Mouse (Mus musculus): Measurements from ENCODE around the gene Coro1c. TPM values are rescaled to one million over a fixed set of nuclear protein-coding genes. Genes with fewer than 3 reads are reported as not detected.

Gene Coro1c
- polyA plus RNA-seq, 1 experiment from 2014 or later, result 72.7 TPM

- peak overlapping the region; percentile 71 for H3K27ac ChIP-seq
- no peak overlapping the region for H3K4me2 ChIP-seq
- H3K4me1 ChIP-seq (replicated peaks), result peaks cover 60% of the 10 kb centered on the region
- ATAC-seq (replicated peaks; ENCODE audit: insufficient number of reproducible peaks, insufficient read depth, low FRiP score, low read depth), result no peak
- 48% methylated on average over 15 of the region's 15 CpGs for WGBS
- H3K9ac ChIP-seq, result peak overlapping the region; percentile 24; the same call in 1 of the 2 replicates
- no peaks in the 10 kb centered on the region for H3K9me3 ChIP-seq (replicated peaks)
- H3K36me3 ChIP-seq, result peaks cover 24% of the 10 kb centered on the region
- H3K27me3 ChIP-seq, result no peaks in the 10 kb centered on the region
- no peak overlapping the region for H3K4me3 ChIP-seq
These were observed 25.8 kb downstream of the Coro1c start for GRCm38 (mm10) chr5:113882566-113883383.

- Histone ChIP-seq H3K9ac (no peak overlapping the region), H3K4me2 (no peak overlapping the region), H3K9me3 (replicated peaks) (no peaks in the 10 kb centered on the region), H3K36me3 (peaks cover 28% of the 10 kb centered on the region), H3K27me3 (no peaks in the 10 kb centered on the region), H3K4me1 (replicated peaks) (peaks cover 59% of the 10 kb centered on the region), H3K27ac (no peak overlapping the region), H3K4me3 (no peak overlapping the region)
- 89% methylated on average over 14 of the region's 14 CpGs for WGBS
- ATAC-seq (replicated peaks; ENCODE audit: insufficient number of reproducible peaks, insufficient read depth, low FRiP score, low read depth), result no peak
These were observed 27.4 kb downstream of the Coro1c start for GRCm38 (mm10) chr5:113881136-113881535.

DNA sequence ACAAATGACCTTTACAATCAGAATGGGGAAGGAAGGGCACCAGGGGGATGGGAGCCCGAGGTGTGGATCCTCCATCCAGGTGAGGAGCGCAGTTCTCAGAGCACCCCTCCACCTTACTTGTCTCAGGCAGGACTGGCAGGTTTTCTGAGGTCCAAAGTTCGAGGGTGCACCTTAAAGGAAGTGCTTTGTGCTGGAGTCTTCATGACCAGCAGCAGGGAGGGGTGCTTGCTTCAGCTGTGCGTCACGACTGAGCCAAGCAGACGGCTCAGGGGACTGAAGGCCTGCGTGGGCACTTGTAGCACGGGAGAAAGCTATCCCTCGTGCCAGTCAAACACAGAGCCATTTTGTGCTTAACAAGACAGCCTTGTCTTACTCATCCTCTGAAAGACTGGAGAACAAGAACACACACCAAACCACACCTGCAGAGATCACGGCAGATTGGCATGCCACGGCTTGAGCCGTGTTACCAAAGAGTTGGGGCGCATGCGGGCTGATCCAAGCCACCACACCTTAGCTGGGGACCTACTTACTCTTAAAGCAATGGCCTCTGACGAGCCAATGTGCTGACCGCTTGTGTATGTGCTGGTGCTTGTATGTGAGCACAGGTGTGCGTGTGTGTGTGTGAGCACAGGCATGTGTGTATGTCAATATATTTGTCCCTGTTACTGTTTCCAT is 29.5 kb downstream of the Coro1c start:
- peaks cover 57% of the 10 kb centered on the region for H3K4me1 ChIP-seq (replicated peaks)

DNA sequence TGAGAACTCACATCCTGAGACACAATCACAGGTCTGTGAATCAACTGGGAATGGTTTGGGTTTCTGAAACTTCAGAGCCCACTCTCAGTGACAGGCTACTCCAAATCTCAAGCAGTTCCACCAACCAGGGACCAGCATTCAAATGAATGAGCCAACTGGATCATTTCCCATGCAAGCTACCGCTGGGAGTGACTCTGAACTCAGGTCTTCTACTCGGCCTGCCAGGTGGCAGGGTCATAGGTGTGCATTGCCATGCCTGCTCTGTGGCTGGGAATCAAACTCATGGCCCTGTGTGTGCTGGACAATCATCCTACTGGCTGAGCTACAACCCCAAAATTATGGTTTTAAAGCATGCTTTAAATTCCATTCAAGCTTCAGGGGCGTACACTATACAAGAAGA is 31.0 kb downstream of the Coro1c start:
- Histone ChIP-seq H3K36me3 (peaks cover 35% of the 10 kb centered on the region), H3K4me1 (replicated peaks) (peaks cover 57% of the 10 kb centered on the region), H3K4me2 (no peak overlapping the region), H3K27ac (no peak overlapping the region), H3K9me3 (replicated peaks) (no peaks in the 10 kb centered on the region), H3K9ac (no peak overlapping the region), H3K27me3 (no peaks in the 10 kb centered on the region), H3K4me3 (no peak overlapping the region)
- 53% methylated on average over 3 of the region's 3 CpGs for WGBS
- ATAC-seq (replicated peaks; ENCODE audit: insufficient number of reproducible peaks, insufficient read depth, low FRiP score, low read depth), result no peak

More for the DNA sequence above, 29.5 kb downstream of the Coro1c start:
- no peak overlapping the region for H3K27ac ChIP-seq
- no peak overlapping the region for H3K4me3 ChIP-seq
- 85% methylated on average over 17 of the region's 17 CpGs for WGBS
- H3K9me3 ChIP-seq (replicated peaks), result no peaks in the 10 kb centered on the region
- H3K27me3 ChIP-seq, result no peaks in the 10 kb centered on the region
- H3K4me2 ChIP-seq, result no peak overlapping the region
- ATAC-seq (replicated peaks; ENCODE audit: insufficient number of reproducible peaks, insufficient read depth, low FRiP score, low read depth), result no peak
- H3K9ac ChIP-seq, result no peak overlapping the region
- H3K36me3 ChIP-seq, result peaks cover 35% of the 10 kb centered on the region

DNA sequence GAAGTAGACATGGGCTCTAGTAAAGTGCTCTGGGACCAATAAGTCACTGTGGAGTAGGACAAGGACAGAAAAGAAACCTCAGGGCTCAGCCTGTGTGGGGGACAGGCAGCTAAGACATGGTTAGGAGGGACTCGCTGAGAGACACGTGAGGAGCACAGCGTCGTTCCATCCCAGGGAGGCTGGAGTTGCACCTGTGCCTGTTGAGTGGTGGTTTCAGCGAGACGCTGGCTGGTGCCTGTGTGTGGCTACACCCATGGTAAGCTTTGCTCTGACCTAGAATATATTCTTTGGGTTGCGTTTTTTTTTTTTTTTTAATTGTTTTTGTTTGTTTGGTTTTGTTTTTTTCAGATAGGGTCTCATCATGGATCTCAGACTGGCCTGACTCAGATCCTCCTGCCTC is 32.4 kb downstream of the Coro1c start:
- H3K27me3 ChIP-seq, result no peaks in the 10 kb centered on the region
- H3K27ac ChIP-seq, result no peak overlapping the region
- H3K36me3 ChIP-seq, result peaks cover 31% of the 10 kb centered on the region
- no peak overlapping the region for H3K9ac ChIP-seq
- no peak overlapping the region for H3K4me2 ChIP-seq
- 83% methylated on average over 7 of the region's 7 CpGs for WGBS
- H3K9me3 ChIP-seq (replicated peaks), result no peaks in the 10 kb centered on the region
- peaks cover 64% of the 10 kb centered on the region for H3K4me1 ChIP-seq (replicated peaks)
- no peak overlapping the region for H3K4me3 ChIP-seq
- no peak for ATAC-seq (replicated peaks; ENCODE audit: insufficient number of reproducible peaks, insufficient read depth, low FRiP score, low read depth)

DNA sequence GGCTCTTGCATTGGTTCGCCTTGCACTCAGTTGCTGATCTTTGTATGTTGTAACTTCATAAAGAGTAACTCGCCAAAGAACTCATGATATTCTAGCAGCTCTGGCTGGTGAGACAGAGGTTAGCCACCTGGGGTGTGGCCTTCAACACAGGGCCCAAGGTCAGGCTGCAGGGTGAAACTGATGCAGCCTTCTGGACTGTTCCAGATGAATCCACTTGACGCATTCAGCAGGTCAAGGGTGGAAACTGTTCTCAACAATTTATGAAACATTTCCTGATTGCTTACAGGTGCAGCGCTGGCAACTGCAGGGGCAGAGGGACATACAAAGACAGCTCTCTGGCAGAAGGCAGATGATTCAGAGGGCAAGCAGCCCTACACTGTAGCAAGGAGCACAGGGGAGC is 32.9 kb downstream of the Coro1c start:
- no peak for ATAC-seq (replicated peaks; ENCODE audit: insufficient number of reproducible peaks, insufficient read depth, low FRiP score, low read depth)
- no peak overlapping the region for H3K9ac ChIP-seq

DNA sequence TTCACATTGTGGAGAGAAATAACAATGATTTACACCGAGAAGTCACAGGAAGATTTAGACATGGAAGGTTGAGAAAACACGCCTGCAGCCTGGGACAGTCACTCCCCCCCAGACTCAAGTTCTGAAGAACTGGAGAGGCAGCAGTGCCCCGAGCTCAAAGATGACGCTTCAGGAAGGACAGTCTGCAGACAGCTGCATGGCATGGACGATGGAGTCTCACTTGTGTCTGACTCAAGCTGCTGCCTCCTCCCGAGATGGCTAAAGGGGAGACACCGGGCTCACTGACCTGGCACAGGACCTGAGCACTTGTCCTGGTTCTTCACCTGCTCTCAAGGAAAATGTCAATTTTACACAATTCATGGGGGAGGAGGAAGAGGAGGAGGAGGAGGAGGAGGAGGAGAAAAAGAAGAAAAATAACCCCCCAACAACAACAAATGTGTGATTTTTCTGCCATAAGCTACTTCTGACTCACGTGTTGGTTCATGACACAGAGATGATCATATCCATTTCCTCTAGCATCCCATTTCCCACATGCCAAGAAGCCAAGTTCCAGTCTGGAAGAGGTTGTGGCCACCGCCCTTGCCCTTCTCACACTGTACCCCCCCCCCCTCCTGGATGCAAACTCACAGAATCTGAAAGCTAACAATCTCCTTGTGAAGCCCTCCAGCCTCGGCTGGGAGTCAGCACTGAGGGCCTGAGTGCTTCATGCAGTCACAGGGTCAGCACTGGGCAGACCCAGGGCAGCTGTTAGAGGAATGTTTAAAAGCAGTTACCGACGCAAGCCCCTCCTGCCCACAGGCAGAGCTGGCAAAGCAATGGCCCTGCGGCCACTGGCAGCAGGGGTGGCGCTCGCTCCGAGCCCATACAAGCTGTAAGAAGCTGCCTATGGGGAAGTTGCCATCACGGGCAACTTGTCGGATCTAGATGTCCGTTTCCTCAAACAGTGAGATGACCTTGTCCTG is 34.2 kb downstream of the Coro1c start:
- H3K4me1 ChIP-seq (replicated peaks), result peaks cover 80% of the 10 kb centered on the region
- ATAC-seq (replicated peaks; ENCODE audit: insufficient number of reproducible peaks, insufficient read depth, low FRiP score, low read depth), result no peak
- peak overlapping the region; percentile 90 for H3K27ac ChIP-seq
- peak overlapping the region; percentile 47 for H3K9ac ChIP-seq
- WGBS, result 53% methylated on average over 19 of the region's 19 CpGs
- H3K9me3 ChIP-seq (replicated peaks), result no peaks in the 10 kb centered on the region
- no peaks in the 10 kb centered on the region for H3K27me3 ChIP-seq
- peak overlapping the region; percentile 27 for H3K4me3 ChIP-seq
- H3K4me2 ChIP-seq, result peak overlapping the region; percentile 60
- peaks cover 13% of the 10 kb centered on the region; the same call in 1 of the 2 replicates for H3K36me3 ChIP-seq

More for the DNA sequence above, 32.9 kb downstream of the Coro1c start:
- Histone ChIP-seq H3K4me1 (replicated peaks) (peaks cover 69% of the 10 kb centered on the region), H3K4me3 (no peak overlapping the region), H3K27ac (no peak overlapping the region), H3K4me2 (no peak overlapping the region), H3K36me3 (peaks cover 26% of the 10 kb centered on the region; the same call in 1 of the 2 replicates), H3K9me3 (replicated peaks) (no peaks in the 10 kb centered on the region), H3K27me3 (no peaks in the 10 kb centered on the region)
- WGBS, result 83% methylated on average over 4 of the region's 4 CpGs

- H3K36me3 ChIP-seq, result peaks cover 11% of the 10 kb centered on the region; the same call in 1 of the 2 replicates
- H3K4me3 ChIP-seq, result peak overlapping the region; percentile 27
- ATAC-seq (replicated peaks; ENCODE audit: insufficient number of reproducible peaks, insufficient read depth, low FRiP score, low read depth), result peak; percentile 83
- 9% methylated on average over 13 of the region's 15 CpGs for WGBS
- peak overlapping the region; percentile 47 for H3K9ac ChIP-seq
- H3K4me1 ChIP-seq (replicated peaks), result peaks cover 82% of the 10 kb centered on the region
- peak overlapping the region; percentile 90 for H3K27ac ChIP-seq
- H3K9me3 ChIP-seq (replicated peaks), result no peaks in the 10 kb centered on the region
- no peaks in the 10 kb centered on the region for H3K27me3 ChIP-seq
- peak overlapping the region; percentile 60 for H3K4me2 ChIP-seq
These were observed 35.3 kb downstream of the Coro1c start for GRCm38 (mm10) chr5:113872936-113873912.

DNA sequence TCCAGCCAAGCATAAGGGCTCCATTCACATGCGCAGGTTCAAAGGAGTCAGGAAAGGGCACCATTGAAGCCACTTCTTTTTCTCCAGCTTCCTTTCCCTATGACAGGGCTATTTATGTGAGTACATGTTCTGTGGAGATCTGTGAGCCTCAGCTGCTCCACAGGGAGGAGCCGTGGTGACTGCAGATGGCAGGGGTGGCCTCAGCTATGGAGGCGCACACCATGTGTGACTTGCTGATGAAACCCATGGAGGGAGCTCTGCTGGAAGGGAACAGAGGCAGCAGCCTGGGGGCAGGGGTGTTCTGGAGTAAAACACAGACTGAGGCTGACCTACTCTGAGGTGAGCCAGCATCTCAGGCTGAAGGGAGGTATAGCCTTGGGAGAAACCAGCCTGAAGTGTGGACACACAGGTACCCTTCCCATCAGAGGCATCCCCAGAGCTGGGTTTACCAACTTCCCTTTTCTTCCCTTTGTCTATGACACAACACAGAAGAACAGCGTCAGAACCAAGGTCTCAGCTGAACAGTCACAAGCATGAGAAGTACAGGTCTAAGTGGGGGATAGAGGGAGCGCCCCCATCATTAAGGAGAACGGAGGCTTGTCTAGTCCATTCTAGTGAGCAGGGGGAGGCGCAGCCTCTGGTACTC is 36.5 kb downstream of the Coro1c start:
- H3K9ac ChIP-seq, result no peak overlapping the region

More for the DNA sequence above, 36.5 kb downstream of the Coro1c start:
- Histone ChIP-seq H3K4me2 (no peak overlapping the region), H3K36me3 (peaks cover 11% of the 10 kb centered on the region; the same call in 1 of the 2 replicates), H3K4me1 (replicated peaks) (peaks cover 74% of the 10 kb centered on the region), H3K4me3 (no peak overlapping the region), H3K27me3 (no peaks in the 10 kb centered on the region), H3K9me3 (replicated peaks) (no peaks in the 10 kb centered on the region), H3K27ac (peak overlapping the region; percentile 90)
- WGBS, result 72% methylated on average over 7 of the region's 7 CpGs
- ATAC-seq (replicated peaks; ENCODE audit: insufficient number of reproducible peaks, insufficient read depth, low FRiP score, low read depth), result no peak

Measured in heart, embryonic 15.5 days (tissue).